Mouse (Mus musculus) intestine, embryonic 15.5 days (tissue): ENCODE measurements around the gene Dgkg. TPM values are rescaled to one million over a fixed set of nuclear protein-coding genes. Genes with fewer than 3 reads are reported as not detected.

ENCODE experiments used
- ATAC-seq: fragments of 200-750 bp; cut with Nextera tagmentation; 2 replicates; pipeline ENCODE4 v1.8.0; 2017; ENCODE audit warnings: moderate TSS enrichment, moderate library complexity
- H3K27ac ChIP-seq: fragments of 300-500 bp; sonication (generic); 2 replicates; pipeline ENCODE4 v1.5.1; 2015; ENCODE audit warnings: mild to moderate bottlenecking, inconsistent platforms
- H3K27me3 ChIP-seq: fragments of 300-500 bp; sonication (generic); replicated peaks from 2 replicates; pipeline ENCODE4 v1.6.1; 2015; ENCODE audit warnings: inconsistent platforms
- H3K36me3 ChIP-seq: fragments of 300-500 bp; sonication (generic); 2 replicates; pipeline ENCODE4 v1.6.1; 2015; ENCODE audit warnings: inconsistent platforms
- H3K4me1 ChIP-seq: fragments of 300-500 bp; sonication (generic); replicated peaks from 2 replicates; pipeline ENCODE4 v1.6.1; 2015; ENCODE audit warnings: inconsistent platforms
- H3K4me2 ChIP-seq: fragments of 300-500 bp; sonication (generic); replicated peaks from 2 replicates; pipeline ENCODE4 v1.6.1; 2015; ENCODE audit warnings: mild to moderate bottlenecking, inconsistent platforms
- H3K4me3 ChIP-seq: fragments of 300-500 bp; sonication (generic); replicated peaks from 2 replicates; pipeline ENCODE4 v1.5.1; 2015; ENCODE audit warnings: inconsistent platforms
- H3K9ac ChIP-seq: fragments of 300-500 bp; sonication (generic); 2 replicates; pipeline ENCODE4 v1.6.1; 2015; ENCODE audit warnings: inconsistent platforms
- H3K9me3 ChIP-seq: fragments of 300-500 bp; sonication (generic); 2 replicates; pipeline ENCODE4 v1.6.1; 2016; ENCODE audit warnings: inconsistent platforms
- WGBS: fragments of 180-500 bp; shearing (Covaris S2); methylation state at CpG from one replicate; pipeline ENCODE4 v1.1.7; 2015; 5-methylcytosine and 5-hydroxymethylcytosine counted together
- polyA plus RNA-seq: library from polyadenylated mRNA; unstranded; fragments of >200 nt; fragmentation: Nextera tagmentation; extraction: Ambion mirVana; gene quantifications from 2 replicates; pipeline ENCODE4 v1.2.1, GENCODE M21; 2015

Dgkg gene
- polyA plus RNA-seq, 1 experiment from 2014 or later = 3.8 TPM

DNA sequence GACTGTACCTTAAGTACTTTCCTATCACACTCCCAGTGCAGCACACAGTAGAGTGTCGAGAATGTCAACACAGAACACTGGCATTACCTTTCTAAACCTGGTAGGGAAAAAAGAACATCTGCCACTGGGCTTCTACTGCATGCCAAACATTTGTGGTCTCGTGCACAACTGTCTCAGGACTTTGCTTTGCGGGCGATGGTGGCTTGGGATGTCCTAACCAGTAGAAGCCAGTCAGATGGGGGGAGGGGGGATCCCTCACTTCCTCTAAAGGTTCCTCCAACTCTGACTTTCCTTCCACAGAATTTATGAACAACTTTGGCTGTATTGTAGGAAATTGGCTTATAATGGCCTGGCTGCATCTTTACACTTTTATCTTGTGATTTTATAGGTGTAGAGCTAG is 7.0 kb upstream of the Dgkg start:
- no peak overlapping the region for H3K9ac ChIP-seq
- no peaks in the 10 kb centered on the region for H3K36me3 ChIP-seq
- no peak overlapping the region for H3K4me3 ChIP-seq
- H3K27me3 ChIP-seq = no peaks in the 10 kb centered on the region
- 77% methylated on average over 4 of the region's 4 CpGs for WGBS
- H3K4me2 ChIP-seq = no peak overlapping the region
- no peak overlapping the region for H3K27ac ChIP-seq
- no peak for ATAC-seq
- no peaks in the 10 kb centered on the region for H3K4me1 ChIP-seq
- no peaks in the 10 kb centered on the region for H3K9me3 ChIP-seq

DNA sequence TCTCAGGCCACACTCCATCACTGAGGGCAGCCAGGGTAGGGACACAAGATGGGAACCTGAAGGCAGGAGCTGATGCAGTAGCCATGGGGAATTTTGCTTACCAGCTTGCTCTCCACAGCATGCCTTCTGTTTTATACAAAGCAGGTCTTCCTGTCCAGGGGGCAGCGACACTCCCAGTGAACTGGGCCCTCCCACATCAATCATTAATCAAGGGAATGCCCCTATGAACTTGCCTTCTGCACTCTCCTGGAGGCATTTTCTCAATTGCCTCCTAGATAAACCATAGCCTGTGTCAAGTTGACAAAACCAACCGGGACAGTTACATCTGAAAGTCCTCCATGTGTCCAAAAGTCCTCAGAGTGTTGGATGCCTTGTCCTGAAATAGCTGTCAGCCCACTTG is 6.1 kb upstream of the Dgkg start:
- no peaks in the 10 kb centered on the region for H3K9me3 ChIP-seq
- peak; percentile 92 for ATAC-seq
- no peak overlapping the region for H3K4me3 ChIP-seq
- H3K27me3 ChIP-seq = peaks cover 5% of the 10 kb centered on the region; the same call in 1 of the 2 replicates
- WGBS = 9% methylated on average over 2 of the region's 2 CpGs
- H3K9ac ChIP-seq = no peak overlapping the region
- no peak overlapping the region for H3K27ac ChIP-seq
- H3K36me3 ChIP-seq = no peaks in the 10 kb centered on the region
- no peaks in the 10 kb centered on the region for H3K4me1 ChIP-seq
- peak overlapping the region; percentile 40 for H3K4me2 ChIP-seq

DNA sequence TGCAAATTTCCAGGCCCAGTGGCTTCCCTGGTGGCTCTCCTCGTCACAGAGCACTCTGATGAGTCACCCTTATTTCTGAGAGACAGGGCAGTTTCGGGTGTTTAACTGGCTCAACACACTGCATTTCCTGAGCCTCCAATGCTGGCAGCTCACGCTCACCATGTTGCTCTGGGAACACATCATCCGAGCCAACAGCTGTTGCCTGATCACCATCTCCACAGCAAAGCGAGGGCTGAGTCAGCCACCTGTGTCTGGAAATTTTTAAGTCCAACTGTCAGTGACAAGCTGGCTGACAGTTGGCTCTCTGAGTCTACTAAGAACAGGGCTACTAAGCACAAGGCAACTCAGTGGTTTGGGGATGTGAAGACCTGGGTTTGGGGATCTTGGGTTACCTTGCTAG is 4.1 kb upstream of the Dgkg start:
- Histone ChIP-seq H3K9ac (no peak overlapping the region), H3K9me3 (no peaks in the 10 kb centered on the region), H3K36me3 (no peaks in the 10 kb centered on the region), H3K27me3 (peaks cover 23% of the 10 kb centered on the region), H3K4me1 (peaks cover 9% of the 10 kb centered on the region; the same call in 1 of the 2 replicates), H3K4me3 (no peak overlapping the region), H3K4me2 (no peak overlapping the region), H3K27ac (no peak overlapping the region)
- 49% methylated on average over 5 of the region's 5 CpGs for WGBS
- ATAC-seq = no peak

DNA sequence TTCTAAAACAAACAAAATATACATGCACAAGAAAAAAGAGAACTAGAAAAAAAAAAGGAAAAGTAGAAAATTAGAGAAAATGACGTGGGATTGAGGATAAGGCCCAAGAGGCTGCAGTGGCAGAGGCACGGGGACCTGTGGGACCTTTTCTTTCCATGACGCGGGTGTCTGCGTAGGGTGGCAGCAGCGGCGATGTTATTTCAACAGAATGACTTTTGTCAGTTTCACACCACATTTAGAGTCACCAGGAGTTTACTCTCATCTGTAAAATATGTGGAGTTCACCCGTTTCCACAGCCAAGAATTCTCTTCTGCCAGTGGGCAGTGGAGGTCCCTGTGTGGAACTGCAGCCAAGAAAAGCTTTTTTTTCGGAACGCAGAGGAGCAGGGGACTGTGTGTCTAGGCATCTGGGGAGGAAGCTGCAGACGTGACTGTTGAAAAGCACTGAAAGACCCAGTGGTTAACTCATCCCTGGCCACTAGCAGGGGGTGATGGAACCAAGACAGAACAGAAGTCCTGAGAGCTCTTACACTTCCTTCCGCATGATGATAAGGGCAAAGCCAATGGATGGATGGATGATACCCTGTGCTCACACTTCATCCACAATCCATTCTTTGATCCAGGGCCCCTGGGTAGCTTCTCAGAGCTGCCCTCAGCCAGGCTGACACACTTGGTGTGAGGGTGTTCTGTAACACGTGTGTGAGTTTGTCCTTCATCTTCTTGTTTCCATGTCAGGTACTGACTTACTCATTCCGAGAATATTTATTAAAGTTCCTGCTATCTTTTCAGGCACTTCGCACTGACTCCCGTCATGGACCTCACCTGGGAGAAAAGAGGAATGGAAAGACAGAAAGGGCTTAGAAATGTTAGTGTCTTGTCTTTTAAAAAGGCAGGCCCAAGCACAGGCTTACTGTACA is 1.1 kb upstream of the Dgkg start:
- no peak overlapping the region for H3K4me2 ChIP-seq
- no peaks in the 10 kb centered on the region for H3K36me3 ChIP-seq
- ATAC-seq = no peak
- H3K9me3 ChIP-seq = no peaks in the 10 kb centered on the region
- no peak overlapping the region for H3K27ac ChIP-seq
- WGBS = 71% methylated on average over 16 of the region's 16 CpGs
- peaks cover 27% of the 10 kb centered on the region for H3K27me3 ChIP-seq
- peaks cover 11% of the 10 kb centered on the region; the same call in 1 of the 2 replicates for H3K4me1 ChIP-seq
- H3K4me3 ChIP-seq = no peak overlapping the region
- no peak overlapping the region for H3K9ac ChIP-seq

DNA sequence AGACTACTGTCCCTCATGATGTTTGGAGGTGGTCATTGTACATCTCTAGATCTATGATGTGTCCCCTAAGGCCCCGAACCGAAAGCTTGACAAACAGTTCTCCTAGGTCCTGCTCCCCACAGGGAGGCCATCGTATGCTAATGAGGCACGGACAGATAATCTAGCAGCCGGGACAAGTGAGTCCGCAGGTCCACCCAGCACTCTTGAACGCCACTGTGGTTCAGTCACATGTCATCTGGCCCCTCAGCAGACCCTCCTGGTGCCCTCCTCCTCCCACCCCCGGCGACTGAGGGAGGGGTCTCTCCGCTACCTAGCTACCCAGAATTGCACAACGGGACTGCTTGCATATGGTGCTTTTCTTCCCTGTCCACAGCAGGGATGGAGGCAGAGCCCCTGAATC is 1.2 kb downstream of the Dgkg start:
- H3K9ac ChIP-seq = no peak overlapping the region
- H3K4me2 ChIP-seq = peak overlapping the region; percentile 90
- no peak for ATAC-seq
- no peaks in the 10 kb centered on the region for H3K9me3 ChIP-seq
- no peak overlapping the region for H3K27ac ChIP-seq
- H3K4me3 ChIP-seq = peak overlapping the region; percentile 45; the same call in 1 of the 2 replicates
- peaks cover 11% of the 10 kb centered on the region; the same call in 1 of the 2 replicates for H3K4me1 ChIP-seq
- H3K36me3 ChIP-seq = no peaks in the 10 kb centered on the region
- WGBS = 11% methylated on average over 11 of the region's 11 CpGs
- peaks cover 27% of the 10 kb centered on the region for H3K27me3 ChIP-seq

DNA sequence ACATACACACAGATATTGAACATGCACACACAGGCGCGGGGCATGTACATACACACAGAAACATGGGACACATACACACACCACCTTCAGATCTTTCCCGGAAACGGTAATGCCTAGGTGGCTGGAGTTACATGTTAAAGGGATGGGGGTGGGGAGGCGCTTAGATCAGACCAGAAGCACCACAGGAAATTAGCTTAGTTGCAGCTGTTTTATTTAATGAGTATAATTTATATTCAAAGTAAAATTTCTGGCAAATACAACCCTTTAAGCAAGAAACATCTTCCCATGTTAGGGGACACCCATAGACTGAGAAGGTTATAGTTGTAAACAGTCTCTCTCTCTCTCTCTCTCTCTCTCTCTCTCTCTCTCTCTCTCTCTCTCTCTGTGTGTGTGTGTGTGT is 1.8 kb downstream of the Dgkg start:
- H3K9ac ChIP-seq = no peak overlapping the region
- WGBS = 54% methylated on average over 5 of the region's 5 CpGs
- peaks cover 11% of the 10 kb centered on the region; the same call in 1 of the 2 replicates for H3K4me1 ChIP-seq
- H3K9me3 ChIP-seq = no peaks in the 10 kb centered on the region
- peaks cover 27% of the 10 kb centered on the region for H3K27me3 ChIP-seq
- H3K4me2 ChIP-seq = no peak overlapping the region
- H3K36me3 ChIP-seq = no peaks in the 10 kb centered on the region
- no peak overlapping the region for H3K27ac ChIP-seq
- no peak overlapping the region for H3K4me3 ChIP-seq
- ATAC-seq = no peak

DNA sequence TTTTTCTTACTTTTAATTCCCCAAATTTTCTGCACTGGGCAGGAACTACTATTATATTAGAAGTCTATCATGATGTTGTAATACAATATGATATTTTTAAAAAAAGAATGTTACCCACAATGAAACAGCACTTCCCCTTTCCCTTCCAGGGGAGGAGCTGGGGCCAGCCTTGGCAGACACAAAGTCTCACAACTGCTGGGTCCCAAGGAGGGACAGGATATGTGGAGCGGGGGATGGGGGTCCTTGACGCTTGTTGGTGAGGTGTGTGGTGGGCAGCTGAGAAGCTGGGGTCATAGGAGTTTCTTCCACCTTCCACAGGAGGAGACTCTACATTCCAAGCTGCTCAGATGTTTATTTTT is 2.6 kb downstream of the Dgkg start:
- Histone ChIP-seq H3K9ac (no peak overlapping the region), H3K4me2 (no peak overlapping the region), H3K36me3 (no peaks in the 10 kb centered on the region), H3K9me3 (no peaks in the 10 kb centered on the region), H3K4me3 (no peak overlapping the region), H3K27me3 (peaks cover 27% of the 10 kb centered on the region), H3K4me1 (peaks cover 11% of the 10 kb centered on the region; the same call in 1 of the 2 replicates), H3K27ac (no peak overlapping the region)
- no peak for ATAC-seq
- 50% methylated on average over 2 of the region's 2 CpGs for WGBS

DNA sequence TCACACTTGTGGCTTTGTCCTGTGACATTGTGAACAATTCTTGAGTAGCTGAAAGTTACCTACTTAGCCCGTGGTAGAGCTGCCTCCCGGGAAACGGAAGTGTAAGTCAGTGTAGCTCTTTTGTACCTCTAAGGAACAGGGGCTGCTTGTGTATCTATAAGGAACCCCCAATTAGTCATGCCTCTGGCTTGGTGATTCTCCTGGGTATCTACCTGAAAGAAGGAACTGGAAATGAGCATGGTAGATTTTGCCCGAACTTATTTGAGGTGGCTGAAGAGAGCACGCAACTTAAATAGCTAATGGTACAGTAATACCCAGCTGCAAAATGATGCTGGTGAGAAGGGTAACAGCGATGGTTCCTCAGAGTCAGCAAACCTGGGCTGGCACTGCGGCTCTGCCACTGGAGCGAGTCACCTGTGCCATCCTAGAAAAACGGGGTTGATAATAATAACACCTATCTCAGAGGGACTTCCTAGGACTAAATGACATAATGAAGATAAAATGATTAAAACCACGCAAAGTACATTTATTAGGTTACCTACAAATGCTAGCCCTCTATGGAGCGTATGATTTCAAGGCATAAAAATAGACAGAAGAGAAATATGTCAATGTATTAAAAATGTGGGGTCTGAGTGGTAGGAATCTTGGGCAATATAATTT is 3.1 kb downstream of the Dgkg start:
- no peak for ATAC-seq
- Histone ChIP-seq H3K4me1 (peaks cover 11% of the 10 kb centered on the region; the same call in 1 of the 2 replicates), H3K27me3 (peaks cover 27% of the 10 kb centered on the region), H3K9ac (no peak overlapping the region), H3K4me2 (no peak overlapping the region), H3K9me3 (no peaks in the 10 kb centered on the region), H3K36me3 (no peaks in the 10 kb centered on the region), H3K4me3 (no peak overlapping the region), H3K27ac (no peak overlapping the region)
- 85% methylated on average over 11 of the region's 11 CpGs for WGBS

DNA sequence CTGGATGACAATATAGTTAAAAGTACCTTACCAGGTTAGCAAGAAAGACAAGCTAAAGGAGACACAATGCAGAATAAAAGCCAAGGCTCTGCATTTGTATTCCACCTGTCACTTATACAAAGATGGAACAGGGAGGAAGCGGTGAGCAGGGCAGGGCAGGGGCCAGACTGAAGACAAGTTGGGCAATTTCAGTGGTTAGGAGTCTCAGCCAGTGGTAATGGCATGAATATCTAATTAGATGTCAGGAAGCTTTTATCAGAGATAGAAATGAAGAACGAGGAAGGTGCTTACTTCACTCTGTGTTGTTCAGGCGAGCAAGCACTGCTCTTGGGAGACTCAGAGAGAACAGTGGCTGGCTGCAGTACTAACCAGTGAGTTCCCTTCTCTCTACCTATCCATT is 5.8 kb downstream of the Dgkg start:
- peaks cover 3% of the 10 kb centered on the region; the same call in 1 of the 2 replicates for H3K4me1 ChIP-seq
- no peaks in the 10 kb centered on the region for H3K36me3 ChIP-seq
- no peak for ATAC-seq
- H3K9ac ChIP-seq = no peak overlapping the region
- no peak overlapping the region for H3K4me2 ChIP-seq
- H3K4me3 ChIP-seq = no peak overlapping the region
- WGBS = 66% methylated on average over 3 of the region's 3 CpGs
- no peaks in the 10 kb centered on the region for H3K9me3 ChIP-seq
- H3K27me3 ChIP-seq = peaks cover 5% of the 10 kb centered on the region
- no peak overlapping the region for H3K27ac ChIP-seq

DNA sequence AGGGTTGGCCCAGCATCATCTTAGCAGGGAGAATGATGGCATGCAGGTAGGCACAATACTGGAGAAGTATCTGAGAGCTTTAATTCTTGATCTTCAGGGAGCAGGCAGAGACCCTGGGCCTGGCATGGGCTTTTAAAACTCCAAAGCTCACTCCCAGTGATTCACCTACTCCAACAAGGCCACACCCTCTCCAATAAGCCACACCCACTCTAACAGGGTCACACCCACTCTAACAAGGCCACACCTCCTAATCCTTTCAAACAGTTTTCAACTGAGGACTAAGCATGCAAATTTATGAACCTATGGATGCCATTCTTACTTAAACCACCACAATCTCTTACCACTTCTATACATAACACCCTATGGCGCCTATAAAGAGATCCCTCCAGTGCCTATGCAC is 11.8 kb downstream of the Dgkg start:
- no peak overlapping the region for H3K9ac ChIP-seq
- H3K27ac ChIP-seq = no peak overlapping the region
- H3K36me3 ChIP-seq = no peaks in the 10 kb centered on the region
- 91% methylated on average over 1 of the region's 1 CpGs for WGBS
- H3K4me3 ChIP-seq = no peak overlapping the region
- no peak for ATAC-seq
- H3K4me1 ChIP-seq = no peaks in the 10 kb centered on the region
- H3K9me3 ChIP-seq = no peaks in the 10 kb centered on the region
- no peak overlapping the region for H3K4me2 ChIP-seq
- no peaks in the 10 kb centered on the region for H3K27me3 ChIP-seq

DNA sequence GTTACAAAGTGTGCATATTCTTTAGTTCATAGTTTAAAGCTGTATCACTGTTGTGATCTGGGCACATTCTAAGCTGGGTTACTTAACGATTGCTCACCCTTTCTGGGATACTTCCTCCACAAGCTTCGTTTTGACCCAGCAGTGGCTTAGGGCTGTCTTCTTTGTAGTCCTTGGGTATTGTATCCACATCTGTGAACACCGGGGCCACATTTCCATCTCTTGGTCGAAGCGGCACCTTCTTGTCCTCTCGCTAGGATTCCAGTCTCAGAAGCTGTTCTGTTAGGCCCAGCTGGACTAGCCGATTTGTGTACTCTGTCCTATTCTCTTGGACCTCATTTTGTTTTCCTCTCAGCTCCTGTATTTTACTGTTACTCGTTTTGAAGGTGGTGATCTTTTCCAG is 13.6 kb downstream of the Dgkg start:
- no peaks in the 10 kb centered on the region for H3K36me3 ChIP-seq
- no peak overlapping the region for H3K4me3 ChIP-seq
- no peak overlapping the region for H3K27ac ChIP-seq
- no peak overlapping the region for H3K4me2 ChIP-seq
- no peaks in the 10 kb centered on the region for H3K4me1 ChIP-seq
- H3K9ac ChIP-seq = no peak overlapping the region
- no peaks in the 10 kb centered on the region for H3K27me3 ChIP-seq
- no peak for ATAC-seq
- 78% methylated on average over 8 of the region's 8 CpGs for whole genome bisulfite sequencing
- no peaks in the 10 kb centered on the region for H3K9me3 ChIP-seq

DNA sequence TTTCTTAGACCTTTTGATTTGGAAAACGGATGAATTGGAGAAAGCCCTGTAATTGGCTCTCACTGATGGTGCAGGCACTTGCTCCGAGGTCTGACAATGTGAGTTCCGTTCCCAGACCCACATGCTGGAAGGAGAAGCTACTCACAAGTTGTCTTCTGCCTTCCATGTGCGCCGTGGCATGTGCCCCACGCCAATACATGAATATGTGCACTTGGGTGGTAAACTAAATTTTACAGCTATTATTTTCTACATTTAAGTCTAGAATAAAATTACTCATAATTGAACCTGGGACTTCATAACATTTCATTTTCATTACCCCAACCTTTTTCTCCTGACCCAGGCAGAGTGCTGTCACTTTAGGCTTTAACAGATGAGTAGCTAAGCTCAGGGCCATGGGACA is 14.1 kb downstream of the Dgkg start:
- no peak overlapping the region for H3K9ac ChIP-seq
- no peaks in the 10 kb centered on the region for H3K4me1 ChIP-seq
- no peaks in the 10 kb centered on the region for H3K36me3 ChIP-seq
- no peak overlapping the region for H3K4me2 ChIP-seq
- ATAC-seq = no peak
- no peak overlapping the region for H3K4me3 ChIP-seq
- WGBS = 86% methylated on average over 6 of the region's 6 CpGs
- no peaks in the 10 kb centered on the region for H3K9me3 ChIP-seq
- no peaks in the 10 kb centered on the region for H3K27me3 ChIP-seq
- no peak overlapping the region for H3K27ac ChIP-seq
